Mouse (Mus musculus): ENCODE results near the gene Hey2. TPM values are rescaled to one million over a fixed set of nuclear protein-coding genes. Genes with fewer than 3 reads are reported as not detected.

The Hey2 gene
- polyA plus RNA-seq, 1 experiment from 2014 or later: 5.3 TPM

GRCm38 (mm10) chr10:30796469-30797261 lies 45.9 kb downstream of the Hey2 start:
- Histone ChIP-seq H3K27me3 (ENCODE audit: control insufficient read depth, insufficient read depth, low read length) (no peaks in the 10 kb centered on the region), H3K36me3 (replicated peaks; ENCODE audit: control insufficient read depth, insufficient read depth) (no peaks in the 10 kb centered on the region; the same call in 1 of the 2 replicates), H3K9ac (no peak overlapping the region), H3K4me1 (replicated peaks; ENCODE audit: control insufficient read depth, insufficient read depth, low read length) (no peaks in the 10 kb centered on the region; the same call in 1 of the 2 replicates), H3K27ac (no peak overlapping the region), H3K9me3 (ENCODE audit: control insufficient read depth, low read length) (peaks cover 25% of the 10 kb centered on the region), H3K4me3 (replicated peaks; ENCODE audit: low read length) (no peak overlapping the region), H3K4me2 (replicated peaks) (no peak overlapping the region)
- ATAC-seq (ENCODE audit: low FRiP score) (no peak), DNase-seq (ENCODE audit: low spot score) (no peak)
- 92% methylated on average over 5 of the region's 5 CpGs for WGBS

GRCm38 (mm10) chr10:30791016-30791415 lies 51.6 kb downstream of the Hey2 start:
- H3K27me3 ChIP-seq (ENCODE audit: control insufficient read depth, insufficient read depth, low read length): no peaks in the 10 kb centered on the region
- 91% methylated on average over 3 of the region's 3 CpGs for whole genome bisulfite sequencing

GRCm38 (mm10) chr10:30789521-30789920 lies 53.1 kb downstream of the Hey2 start:
- WGBS: 100% methylated on average over 5 of the region's 5 CpGs

More at GRCm38 (mm10) chr10:30791016-30791415, 51.6 kb downstream of the Hey2 start:
- no peak overlapping the region for H3K27ac ChIP-seq
- ATAC-seq (ENCODE audit: low FRiP score) (no peak), DNase-seq (ENCODE audit: low spot score) (no peak)
- no peak overlapping the region for H3K9ac ChIP-seq
- H3K4me2 ChIP-seq (replicated peaks): no peak overlapping the region
- H3K36me3 ChIP-seq (replicated peaks; ENCODE audit: control insufficient read depth, insufficient read depth): no peaks in the 10 kb centered on the region; the same call in 1 of the 2 replicates
- no peaks in the 10 kb centered on the region for H3K4me1 ChIP-seq (replicated peaks; ENCODE audit: control insufficient read depth, insufficient read depth, low read length)
- H3K9me3 ChIP-seq (ENCODE audit: control insufficient read depth, low read length): peaks cover 28% of the 10 kb centered on the region
- no peak overlapping the region for H3K4me3 ChIP-seq (replicated peaks; ENCODE audit: low read length)

GRCm38 (mm10) chr10:30788340-30788721 lies 54.3 kb downstream of the Hey2 start:
- no peaks in the 10 kb centered on the region for H3K27me3 ChIP-seq (ENCODE audit: control insufficient read depth, insufficient read depth, low read length)
- peaks cover 13% of the 10 kb centered on the region for H3K9me3 ChIP-seq (ENCODE audit: control insufficient read depth, low read length)
- H3K4me2 ChIP-seq (replicated peaks): no peak overlapping the region
- H3K4me3 ChIP-seq (replicated peaks; ENCODE audit: low read length): no peak overlapping the region
- no peak for DNase-seq (ENCODE audit: low spot score)
- 100% methylated on average over 1 of the region's 1 CpGs for WGBS
- H3K27ac ChIP-seq: no peak overlapping the region
- H3K9ac ChIP-seq: no peak overlapping the region
- ATAC-seq (ENCODE audit: low FRiP score): no peak
- H3K4me1 ChIP-seq (replicated peaks; ENCODE audit: control insufficient read depth, insufficient read depth, low read length): no peaks in the 10 kb centered on the region
- no peaks in the 10 kb centered on the region for H3K36me3 ChIP-seq (replicated peaks; ENCODE audit: control insufficient read depth, insufficient read depth)

More at GRCm38 (mm10) chr10:30789521-30789920, 53.1 kb downstream of the Hey2 start:
- no peak for DNase-seq (ENCODE audit: low spot score)
- no peaks in the 10 kb centered on the region for H3K4me1 ChIP-seq (replicated peaks; ENCODE audit: control insufficient read depth, insufficient read depth, low read length)
- H3K27me3 ChIP-seq (ENCODE audit: control insufficient read depth, insufficient read depth, low read length): no peaks in the 10 kb centered on the region
- no peak for ATAC-seq (ENCODE audit: low FRiP score)
- H3K9me3 ChIP-seq (ENCODE audit: control insufficient read depth, low read length): peaks cover 19% of the 10 kb centered on the region
- no peaks in the 10 kb centered on the region; the same call in 1 of the 2 replicates for H3K36me3 ChIP-seq (replicated peaks; ENCODE audit: control insufficient read depth, insufficient read depth)
- H3K27ac ChIP-seq: no peak overlapping the region
- H3K4me2 ChIP-seq (replicated peaks): no peak overlapping the region
- no peak overlapping the region for H3K4me3 ChIP-seq (replicated peaks; ENCODE audit: low read length)
- no peak overlapping the region for H3K9ac ChIP-seq

GRCm38 (mm10) chr10:30787684-30788339 lies 54.8 kb downstream of the Hey2 start:
- WGBS: 93% methylated on average over 3 of the region's 3 CpGs
- Histone ChIP-seq H3K9ac (no peak overlapping the region), H3K4me1 (replicated peaks; ENCODE audit: control insufficient read depth, insufficient read depth, low read length) (no peaks in the 10 kb centered on the region), H3K27ac (no peak overlapping the region), H3K36me3 (replicated peaks; ENCODE audit: control insufficient read depth, insufficient read depth) (no peaks in the 10 kb centered on the region), H3K27me3 (ENCODE audit: control insufficient read depth, insufficient read depth, low read length) (no peaks in the 10 kb centered on the region), H3K9me3 (ENCODE audit: control insufficient read depth, low read length) (peaks cover 10% of the 10 kb centered on the region), H3K4me3 (replicated peaks; ENCODE audit: low read length) (no peak overlapping the region), H3K4me2 (replicated peaks) (no peak overlapping the region)
- ATAC-seq (ENCODE audit: low FRiP score) (no peak), DNase-seq (ENCODE audit: low spot score) (no peak)

GRCm38 (mm10) chr10:30786103-30786754 lies 56.4 kb downstream of the Hey2 start:
- DNase-seq (ENCODE audit: low spot score): no peak
- H3K9me3 ChIP-seq (ENCODE audit: control insufficient read depth, low read length): no peaks in the 10 kb centered on the region
- no peak for ATAC-seq (ENCODE audit: low FRiP score)
- no peak overlapping the region for H3K9ac ChIP-seq
- H3K27me3 ChIP-seq (ENCODE audit: control insufficient read depth, insufficient read depth, low read length): no peaks in the 10 kb centered on the region
- no peak overlapping the region for H3K27ac ChIP-seq
- H3K4me2 ChIP-seq (replicated peaks): no peak overlapping the region
- H3K4me3 ChIP-seq (replicated peaks; ENCODE audit: low read length): no peak overlapping the region
- 89% methylated on average over 5 of the region's 5 CpGs for WGBS
- H3K36me3 ChIP-seq (replicated peaks; ENCODE audit: control insufficient read depth, insufficient read depth): no peaks in the 10 kb centered on the region
- H3K4me1 ChIP-seq (replicated peaks; ENCODE audit: control insufficient read depth, insufficient read depth, low read length): no peaks in the 10 kb centered on the region

Other genes starting within 250 kb of the Hey2 start
- 17.5 and 20.0 TPM in 2 replicates for gene Trmt11, start 242.1 kb downstream of the Hey2 start, polyA plus RNA-seq (2014; fragmentation: Nextera tagmentation; extraction: Ambion mirVana)
- gene Hint3, start 213.2 kb downstream of the Hey2 start, polyA plus RNA-seq (2014; fragmentation: Nextera tagmentation; extraction: Ambion mirVana): 21.0 and 23.5 TPM in 2 replicates
- gene Ncoa7, start 39.5 kb downstream of the Hey2 start, polyA plus RNA-seq (2014; fragmentation: Nextera tagmentation; extraction: Ambion mirVana): 23.9 and 26.6 TPM in 2 replicates

Measured in hindbrain, embryonic 14.5 days (tissue).